Mouse (Mus musculus) kidney, postnatal 14 days (tissue): ENCODE results near the gene Lenep.
A peak's percentile ranks its signal among the peaks of the same experiment; 100 is the strongest.

Experiments used
- DNase-seq: peaks from one replicate; pipeline ENCODE4 v3.0.0; 2022; ENCODE audit warnings: mixed read lengths

The Lenep gene

GRCm38 (mm10) chr3:89390699-89391662 lies 11.6 kb downstream of the Lenep start:
- DNase-seq: peak; percentile 40

- DNase-seq: peak; percentile 47
These were observed 12.5 kb downstream of the Lenep start for GRCm38 (mm10) chr3:89390111-89390515.

GRCm38 (mm10) chr3:89388901-89389740 lies 13.5 kb downstream of the Lenep start:
- peak; percentile 42 for DNase-seq

GRCm38 (mm10) chr3:89388134-89388881 lies 14.3 kb downstream of the Lenep start:
- DNase-seq: peak; percentile 68

GRCm38 (mm10) chr3:89387632-89388031 lies 15.0 kb downstream of the Lenep start:
- DNase-seq: no peak

GRCm38 (mm10) chr3:89386438-89387420 lies 15.9 kb downstream of the Lenep start:
- DNase-seq: no peak

GRCm38 (mm10) chr3:89385451-89385850 lies 17.1 kb downstream of the Lenep start:
- DNase-seq: no peak

- DNase-seq: peak; percentile 16
These were observed 18.1 kb downstream of the Lenep start for GRCm38 (mm10) chr3:89384331-89385076.

GRCm38 (mm10) chr3:89383651-89384255 lies 18.8 kb downstream of the Lenep start:
- DNase-seq: no peak

- DNase-seq: no peak
These were observed 19.6 kb downstream of the Lenep start for GRCm38 (mm10) chr3:89382950-89383349.

GRCm38 (mm10) chr3:89382033-89382882 lies 20.3 kb downstream of the Lenep start:
- no peak for DNase-seq

GRCm38 (mm10) chr3:89381233-89381632 lies 21.4 kb downstream of the Lenep start:
- no peak for DNase-seq

GRCm38 (mm10) chr3:89380711-89381110 lies 21.9 kb downstream of the Lenep start:
- no peak for DNase-seq

- no peak for DNase-seq
These were observed 22.3 kb downstream of the Lenep start for GRCm38 (mm10) chr3:89380291-89380690.

- DNase-seq: peak; percentile 16
These were observed 23.0 kb downstream of the Lenep start for GRCm38 (mm10) chr3:89379388-89380131.

GRCm38 (mm10) chr3:89378394-89379067 lies 24.1 kb downstream of the Lenep start:
- DNase-seq: peak; percentile 82

- DNase-seq: no peak
These were observed 24.8 kb downstream of the Lenep start for GRCm38 (mm10) chr3:89377831-89378230.
